Mouse (Mus musculus) hindbrain, embryonic 15.5 days (tissue): Measurements from ENCODE around the gene Grm7. TPM values are rescaled to one million over a fixed set of nuclear protein-coding genes. Genes with fewer than 3 reads are reported as not detected.

Experiments
- ATAC-seq: fragments of 200-750 bp; cut with Nextera tagmentation; 2 replicates; pipeline ENCODE4 v1.8.0; 2017; ENCODE audit warnings: low read depth, moderate number of reproducible peaks, moderate TSS enrichment; ENCODE audit not compliant: low FRiP score
- H3K27ac ChIP-seq: fragments of 300-500 bp; sonication (generic); replicated peaks from 2 replicates; pipeline ENCODE4 v1.5.1; 2015; ENCODE audit warnings: mild to moderate bottlenecking, inconsistent platforms
- H3K27me3 ChIP-seq: fragments of 300-500 bp; sonication (generic); 2 replicates; pipeline ENCODE4 v1.6.1; 2015; ENCODE audit warnings: control low read depth, inconsistent platforms
- H3K36me3 ChIP-seq: fragments of 300-500 bp; sonication (generic); 2 replicates; pipeline ENCODE4 v1.6.1; 2015; ENCODE audit warnings: control low read depth, inconsistent platforms
- H3K4me1 ChIP-seq: fragments of 300-500 bp; sonication (generic); replicated peaks from 2 replicates; pipeline ENCODE4 v1.6.1; 2015; ENCODE audit warnings: control low read depth, inconsistent platforms
- H3K4me2 ChIP-seq: fragments of 300-500 bp; sonication (generic); 2 replicates; pipeline ENCODE4 v1.6.1; 2015; ENCODE audit warnings: moderate library complexity, mild to moderate bottlenecking, inconsistent platforms
- H3K4me3 ChIP-seq: fragments of 300-500 bp; sonication (generic); 2 replicates; pipeline ENCODE4 v1.5.1; 2015; ENCODE audit warnings: mild to moderate bottlenecking, inconsistent platforms
- H3K9ac ChIP-seq: fragments of 300-500 bp; sonication (generic); 2 replicates; pipeline ENCODE4 v1.6.1; 2015; ENCODE audit warnings: inconsistent platforms
- H3K9me3 ChIP-seq: fragments of 300-500 bp; sonication (generic); 2 replicates; pipeline ENCODE4 v1.6.1; 2016; ENCODE audit warnings: control low read depth, inconsistent platforms
- WGBS: fragments of 180-500 bp; shearing (Covaris S2); methylation state at CpG from one replicate; pipeline ENCODE4 v1.1.7; 2015; 5-methylcytosine and 5-hydroxymethylcytosine counted together
- polyA plus RNA-seq: library from polyadenylated mRNA; unstranded; fragments of >200 nt; fragmentation: Nextera tagmentation; extraction: Ambion mirVana; gene quantifications from 2 replicates; pipeline ENCODE4 v1.2.1, GENCODE M21; 2015

Grm7 gene
- polyA plus RNA-seq, 1 experiment from 2014 or later = 40.2 TPM

DNA sequence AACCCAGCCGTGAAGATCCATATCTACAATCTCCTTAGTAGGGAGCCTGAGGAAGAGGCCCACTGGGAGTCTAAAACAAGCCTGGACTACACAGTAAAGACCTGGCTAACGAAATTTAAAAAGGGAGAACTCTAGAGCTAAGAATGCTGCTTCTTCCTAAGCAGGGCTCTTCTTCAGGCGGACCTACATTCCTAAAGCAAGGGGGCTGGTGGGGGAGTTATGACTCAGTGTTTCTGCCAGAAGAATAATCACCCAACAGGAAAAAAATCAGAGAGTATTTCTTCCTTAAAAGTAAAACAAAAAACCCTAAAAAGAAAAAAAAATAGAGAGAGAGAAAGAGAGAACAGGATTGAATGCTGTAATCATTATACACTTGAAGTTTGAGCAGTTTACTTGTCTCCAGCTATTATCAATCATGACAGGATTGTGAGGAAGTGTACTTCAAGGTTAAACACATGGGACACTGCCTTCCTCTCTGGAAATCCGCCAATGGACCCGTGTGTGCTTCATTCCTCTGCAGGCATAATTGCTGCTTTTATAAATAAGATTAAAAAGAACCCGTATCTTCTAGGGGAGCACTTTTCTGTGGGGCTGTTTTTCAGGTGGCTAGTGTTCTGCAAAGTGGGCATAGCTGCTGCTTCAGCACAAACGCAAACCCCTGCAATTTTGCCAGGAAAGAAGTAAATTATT, 98.7 kb downstream of the Grm7 start:
- Histone ChIP-seq H3K27me3 (no peaks in the 10 kb centered on the region), H3K4me1 (no peaks in the 10 kb centered on the region), H3K27ac (no peak overlapping the region), H3K4me2 (no peak overlapping the region), H3K9me3 (no peaks in the 10 kb centered on the region), H3K36me3 (no peaks in the 10 kb centered on the region), H3K9ac (no peak overlapping the region), H3K4me3 (no peak overlapping the region)
- ATAC-seq = no peak
- 64% methylated on average over 7 of the region's 7 CpGs for WGBS

DNA sequence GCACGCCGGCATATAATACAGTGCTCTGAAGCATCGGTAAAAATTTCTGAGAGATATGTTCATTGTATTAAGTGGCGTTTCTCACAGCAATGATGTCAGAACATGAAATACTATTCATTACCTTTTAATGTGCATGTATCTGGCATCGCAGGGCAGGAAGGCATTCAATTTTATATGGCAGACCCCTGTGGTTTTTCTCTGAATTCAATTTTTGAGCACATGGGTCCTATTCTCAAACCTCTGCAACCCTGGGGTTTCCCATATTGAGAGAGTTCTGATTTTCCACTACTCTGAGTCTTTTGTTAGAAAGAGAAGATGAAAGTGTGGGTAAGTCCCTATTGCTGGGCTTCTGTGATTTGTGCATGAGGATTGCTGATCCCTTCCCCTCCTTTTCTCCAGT, 110.5 kb downstream of the Grm7 start:
- ATAC-seq = no peak
- 69% methylated on average over 5 of the region's 5 CpGs for WGBS
- Histone ChIP-seq H3K4me1 (no peaks in the 10 kb centered on the region), H3K27ac (no peak overlapping the region), H3K36me3 (no peaks in the 10 kb centered on the region), H3K9ac (no peak overlapping the region), H3K27me3 (no peaks in the 10 kb centered on the region), H3K9me3 (no peaks in the 10 kb centered on the region), H3K4me3 (no peak overlapping the region), H3K4me2 (no peak overlapping the region)

DNA sequence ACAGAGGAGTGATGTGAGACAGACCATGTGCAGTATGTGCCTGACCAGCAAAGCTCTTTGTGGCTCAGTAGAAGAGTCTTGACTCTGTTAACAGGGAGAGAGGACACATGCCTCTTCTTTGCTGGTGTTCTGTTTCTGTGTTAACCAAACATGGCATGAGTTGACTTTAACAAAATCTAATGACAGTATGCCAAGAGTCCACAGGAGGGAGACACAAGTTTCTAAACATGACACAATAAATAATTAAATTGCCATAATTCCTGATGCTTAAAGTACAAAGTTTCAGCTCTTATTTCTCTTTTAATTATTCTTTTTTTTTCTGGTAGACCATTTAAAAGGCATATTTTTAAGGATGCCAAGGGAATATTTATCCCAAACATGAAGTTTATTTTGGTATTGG, 124.2 kb downstream of the Grm7 start:
- no peak for ATAC-seq
- no peaks in the 10 kb centered on the region for H3K36me3 ChIP-seq
- no peaks in the 10 kb centered on the region for H3K9me3 ChIP-seq
- H3K4me3 ChIP-seq = no peak overlapping the region
- H3K9ac ChIP-seq = no peak overlapping the region
- no peaks in the 10 kb centered on the region for H3K4me1 ChIP-seq
- H3K27me3 ChIP-seq = no peaks in the 10 kb centered on the region
- no peak overlapping the region for H3K4me2 ChIP-seq
- H3K27ac ChIP-seq = no peak overlapping the region

DNA sequence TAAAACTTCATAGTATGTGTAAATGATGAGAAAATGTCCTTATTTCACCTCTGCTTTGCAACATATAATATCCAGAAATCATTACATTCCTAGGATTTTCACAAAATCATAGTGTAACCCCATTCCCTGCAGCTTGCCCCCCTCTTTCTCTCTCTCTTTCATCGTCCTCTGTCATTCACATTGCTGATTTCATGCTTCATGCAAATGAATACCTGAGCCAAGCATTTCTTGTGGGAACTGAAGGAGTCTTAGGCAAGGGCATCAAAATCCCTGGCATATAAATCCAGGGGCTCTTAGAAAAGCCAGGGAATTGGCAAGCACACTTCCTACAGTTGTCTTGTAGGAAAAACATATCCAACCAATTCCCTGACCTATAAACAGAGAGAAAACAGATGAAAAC, 127.3 kb downstream of the Grm7 start:
- ATAC-seq = no peak
- Histone ChIP-seq H3K9me3 (no peaks in the 10 kb centered on the region), H3K27me3 (no peaks in the 10 kb centered on the region), H3K4me2 (no peak overlapping the region), H3K36me3 (no peaks in the 10 kb centered on the region), H3K4me3 (no peak overlapping the region), H3K9ac (no peak overlapping the region), H3K27ac (no peak overlapping the region), H3K4me1 (no peaks in the 10 kb centered on the region)
- WGBS = 8% methylated on average over 1 of the region's 1 CpGs

DNA sequence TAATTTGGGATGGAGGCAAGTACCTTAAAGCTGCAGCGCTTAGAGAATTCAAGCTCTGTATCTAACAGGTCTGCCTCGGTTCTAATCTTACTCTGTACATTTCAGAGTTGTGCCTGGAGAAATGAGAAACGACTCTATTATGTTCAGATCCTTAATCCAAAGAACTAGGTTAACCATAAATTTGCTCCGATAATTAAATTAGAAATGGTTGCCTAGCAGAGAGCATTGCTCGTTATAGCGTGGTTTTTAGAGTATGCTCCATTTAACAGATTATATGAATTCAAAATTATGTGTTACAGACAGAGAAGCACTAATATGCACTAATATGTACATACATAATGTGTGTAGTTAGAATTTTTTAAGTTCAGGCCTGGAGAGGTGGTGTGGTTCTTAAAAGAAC, 130.7 kb downstream of the Grm7 start:
- no peaks in the 10 kb centered on the region for H3K27me3 ChIP-seq
- ATAC-seq = no peak
- no peak overlapping the region for H3K4me3 ChIP-seq
- no peaks in the 10 kb centered on the region for H3K9me3 ChIP-seq
- H3K4me1 ChIP-seq = no peaks in the 10 kb centered on the region
- H3K27ac ChIP-seq = no peak overlapping the region
- H3K36me3 ChIP-seq = no peaks in the 10 kb centered on the region
- no peak overlapping the region for H3K9ac ChIP-seq
- H3K4me2 ChIP-seq = no peak overlapping the region
- WGBS = 59% methylated on average over 6 of the region's 6 CpGs

DNA sequence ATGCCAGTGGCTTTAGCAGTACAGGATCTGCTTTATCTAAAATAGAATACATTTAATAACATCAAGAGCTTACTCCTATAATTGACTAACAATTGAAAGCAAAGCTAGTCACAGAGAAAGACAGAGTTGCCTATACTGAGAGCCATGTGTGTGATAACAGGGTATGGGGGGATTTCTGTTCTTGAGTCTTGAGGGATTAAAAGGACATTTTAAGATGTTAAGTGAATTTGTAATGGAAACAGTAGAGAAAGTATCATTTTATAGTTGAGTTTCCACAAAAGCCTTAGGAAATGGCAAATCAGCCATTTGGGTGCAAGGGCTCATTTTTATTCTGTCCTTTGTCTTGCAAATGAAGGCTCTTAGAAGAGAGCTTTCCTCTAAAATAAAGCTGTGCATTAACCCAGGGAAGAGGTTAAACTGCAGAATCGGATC, 140.1 kb downstream of the Grm7 start:
- no peak for ATAC-seq
- H3K9me3 ChIP-seq = no peaks in the 10 kb centered on the region
- H3K27me3 ChIP-seq = no peaks in the 10 kb centered on the region
- H3K4me1 ChIP-seq = no peaks in the 10 kb centered on the region
- no peaks in the 10 kb centered on the region for H3K36me3 ChIP-seq
- H3K4me3 ChIP-seq = no peak overlapping the region
- H3K27ac ChIP-seq = no peak overlapping the region
- no peak overlapping the region for H3K4me2 ChIP-seq
- WGBS = 7% methylated on average over 1 of the region's 1 CpGs
- no peak overlapping the region for H3K9ac ChIP-seq

DNA sequence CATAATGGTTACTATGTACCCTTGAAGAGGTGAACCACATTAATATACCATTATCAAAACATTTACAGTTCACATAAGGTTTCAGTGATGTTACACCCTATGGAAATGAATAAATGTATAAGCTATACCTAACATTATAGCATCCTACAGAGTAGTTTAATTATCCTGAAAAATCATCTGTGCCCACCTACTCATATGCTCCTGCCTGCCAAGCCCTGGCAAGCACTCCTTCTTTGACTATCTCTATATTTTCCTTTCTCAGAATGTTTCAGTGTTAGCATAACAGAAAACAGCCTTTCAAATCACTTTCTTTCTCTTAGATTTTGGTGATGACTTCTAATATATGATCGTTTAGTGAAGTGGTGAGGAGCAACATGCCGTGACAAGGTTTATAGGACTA, 147.3 kb downstream of the Grm7 start:
- no peaks in the 10 kb centered on the region for H3K27me3 ChIP-seq
- no peak for ATAC-seq
- H3K36me3 ChIP-seq = no peaks in the 10 kb centered on the region
- H3K27ac ChIP-seq = no peak overlapping the region
- H3K9ac ChIP-seq = no peak overlapping the region
- H3K4me3 ChIP-seq = no peak overlapping the region
- H3K4me2 ChIP-seq = no peak overlapping the region
- no peaks in the 10 kb centered on the region for H3K4me1 ChIP-seq
- no peaks in the 10 kb centered on the region for H3K9me3 ChIP-seq
- WGBS = 90% methylated on average over 2 of the region's 2 CpGs

DNA sequence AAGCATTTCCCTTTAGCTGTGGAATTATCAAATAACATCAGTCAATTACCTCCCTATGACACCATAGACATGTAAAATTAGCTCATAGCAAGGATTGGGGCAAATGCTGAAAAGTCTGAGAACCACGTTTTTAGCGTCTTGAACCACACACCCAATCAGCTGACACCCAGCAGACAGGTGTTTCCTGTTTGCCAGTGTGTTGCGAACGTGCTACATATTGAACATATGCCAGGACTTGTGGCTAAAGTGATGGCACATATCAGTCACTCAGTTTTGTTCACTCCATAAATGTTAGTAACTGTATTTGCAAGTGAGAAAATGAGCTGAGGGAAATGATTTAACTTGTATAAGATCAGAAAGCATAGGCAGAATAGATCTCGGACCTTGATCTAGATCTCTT, 162.1 kb downstream of the Grm7 start:
- no peaks in the 10 kb centered on the region for H3K4me1 ChIP-seq
- H3K9me3 ChIP-seq = no peaks in the 10 kb centered on the region
- 81% methylated on average over 5 of the region's 5 CpGs for WGBS
- H3K9ac ChIP-seq = no peak overlapping the region
- no peak for ATAC-seq
- H3K27me3 ChIP-seq = no peaks in the 10 kb centered on the region
- no peak overlapping the region for H3K4me3 ChIP-seq
- H3K27ac ChIP-seq = no peak overlapping the region
- H3K36me3 ChIP-seq = no peaks in the 10 kb centered on the region
- H3K4me2 ChIP-seq = no peak overlapping the region

DNA sequence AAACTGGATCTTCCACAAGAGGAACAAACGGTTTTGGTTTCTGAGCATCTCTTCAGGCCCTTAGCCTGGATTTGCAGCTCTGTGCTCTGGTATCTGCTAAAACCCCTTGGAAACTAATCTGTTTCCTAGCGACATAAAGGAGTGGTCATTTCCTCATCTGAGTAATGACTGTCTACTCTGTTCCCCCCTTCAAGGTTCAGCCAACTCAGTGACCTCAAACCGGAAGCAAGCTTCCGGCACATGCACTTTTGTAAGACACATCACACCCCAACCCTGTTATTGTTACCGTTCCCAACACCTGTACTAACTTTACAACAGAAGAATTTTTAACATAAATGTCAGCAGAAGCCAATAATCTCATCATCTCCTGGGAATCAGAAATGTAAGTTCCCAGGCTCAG, 166.8 kb downstream of the Grm7 start:
- Histone ChIP-seq H3K27ac (no peak overlapping the region), H3K9ac (no peak overlapping the region), H3K4me1 (no peaks in the 10 kb centered on the region), H3K9me3 (no peaks in the 10 kb centered on the region), H3K4me2 (no peak overlapping the region), H3K4me3 (no peak overlapping the region), H3K27me3 (no peaks in the 10 kb centered on the region), H3K36me3 (no peaks in the 10 kb centered on the region)
- WGBS = 82% methylated on average over 5 of the region's 5 CpGs
- no peak for ATAC-seq

DNA sequence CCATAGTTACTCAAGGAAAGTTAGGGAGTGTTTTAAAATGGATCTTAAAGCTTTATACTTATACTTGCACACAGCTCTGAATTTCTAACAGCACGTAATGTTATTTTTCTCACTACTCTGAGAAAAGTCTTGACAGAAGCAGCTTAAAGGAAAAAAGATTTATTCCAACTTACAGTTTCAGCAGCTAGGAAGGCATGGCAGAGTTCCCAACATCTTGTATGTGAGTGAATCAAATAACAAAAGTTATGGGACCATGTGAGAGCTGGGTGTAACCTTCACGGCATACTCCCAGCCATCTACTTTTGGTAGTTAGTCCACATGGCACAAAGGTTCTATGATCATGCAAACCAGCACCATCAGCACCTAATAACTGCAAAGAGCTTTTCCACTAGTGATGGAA, 172.9 kb downstream of the Grm7 start:
- 81% methylated on average over 2 of the region's 2 CpGs for WGBS
- Histone ChIP-seq H3K9me3 (no peaks in the 10 kb centered on the region), H3K4me2 (no peak overlapping the region), H3K27ac (no peak overlapping the region), H3K27me3 (no peaks in the 10 kb centered on the region), H3K4me3 (no peak overlapping the region), H3K36me3 (no peaks in the 10 kb centered on the region), H3K9ac (no peak overlapping the region), H3K4me1 (no peaks in the 10 kb centered on the region)
- ATAC-seq = no peak

DNA sequence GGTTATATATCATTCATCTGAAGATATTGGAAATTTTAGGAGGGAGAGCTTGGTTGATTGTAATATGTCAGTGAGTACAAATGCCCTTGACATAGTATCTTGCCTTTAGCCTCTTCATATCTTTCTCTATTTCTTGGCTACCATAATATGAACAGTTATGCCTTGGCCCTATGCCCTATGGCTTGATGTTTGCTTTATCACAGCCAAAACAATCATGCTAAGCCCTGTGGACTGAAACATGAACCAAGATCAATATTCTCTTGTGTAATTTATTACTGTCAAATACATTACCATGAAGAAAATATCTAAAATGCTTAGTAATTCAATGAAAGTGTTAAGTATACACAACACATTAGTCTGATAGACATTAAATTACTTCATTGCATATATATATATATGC, 222.9 kb downstream of the Grm7 start:
- no peak overlapping the region for H3K4me3 ChIP-seq

DNA sequence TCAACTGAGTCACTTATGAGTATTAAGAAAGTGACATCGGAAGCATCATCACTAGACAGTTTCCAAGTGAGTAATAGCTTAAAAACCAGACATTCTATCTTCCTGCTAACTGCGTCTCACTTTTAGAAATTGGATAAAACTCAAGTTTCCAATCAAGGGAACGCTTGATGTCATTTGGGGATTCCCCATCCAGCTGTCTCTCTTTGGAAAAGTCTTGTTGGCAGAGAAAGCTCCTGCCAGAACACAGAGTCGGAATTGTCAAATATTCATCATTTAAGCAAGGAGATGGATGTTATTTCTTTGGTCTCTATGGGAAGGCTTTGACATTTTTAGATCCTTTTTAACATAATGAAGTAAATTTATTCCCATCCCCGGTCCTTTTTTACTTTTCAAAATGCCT, 336.6 kb downstream of the Grm7 start:
- Histone ChIP-seq H3K9ac (no peak overlapping the region), H3K4me1 (no peaks in the 10 kb centered on the region), H3K4me3 (no peak overlapping the region), H3K36me3 (no peaks in the 10 kb centered on the region), H3K4me2 (no peak overlapping the region), H3K27ac (no peak overlapping the region), H3K9me3 (no peaks in the 10 kb centered on the region), H3K27me3 (no peaks in the 10 kb centered on the region)
- 80% methylated on average over 5 of the region's 5 CpGs for WGBS
- ATAC-seq = no peak

More for the DNA sequence above, 222.9 kb downstream of the Grm7 start:
- no peaks in the 10 kb centered on the region for H3K36me3 ChIP-seq
- H3K9me3 ChIP-seq = no peaks in the 10 kb centered on the region
- H3K4me1 ChIP-seq = no peaks in the 10 kb centered on the region
- no peak for ATAC-seq
- no peak overlapping the region for H3K27ac ChIP-seq
- H3K27me3 ChIP-seq = no peaks in the 10 kb centered on the region
- no peak overlapping the region for H3K9ac ChIP-seq
- H3K4me2 ChIP-seq = no peak overlapping the region

DNA sequence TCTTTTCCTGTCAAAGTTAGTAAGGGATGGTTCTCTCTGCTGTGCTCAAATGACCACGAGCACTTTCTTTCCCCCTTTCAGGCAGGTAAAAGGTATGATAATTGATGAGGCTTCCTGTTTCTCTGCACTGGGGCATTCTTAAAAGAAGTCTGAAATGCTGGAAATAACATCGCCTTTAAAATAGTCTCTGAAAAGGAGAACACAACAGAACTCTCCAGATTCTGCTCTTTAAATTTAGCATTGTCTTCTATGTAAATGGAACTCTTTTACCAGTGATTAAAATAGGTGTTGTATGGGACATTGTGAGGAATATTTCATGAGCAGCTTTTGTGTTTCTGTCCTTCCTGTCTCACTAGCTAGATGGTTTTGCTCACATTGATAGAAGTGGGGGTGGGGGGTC, 393.7 kb downstream of the Grm7 start:
- no peaks in the 10 kb centered on the region for H3K27me3 ChIP-seq
- ATAC-seq = no peak
- no peak overlapping the region for H3K9ac ChIP-seq
- whole genome bisulfite sequencing = 67% methylated on average over 2 of the region's 2 CpGs
- H3K27ac ChIP-seq = no peak overlapping the region
- no peaks in the 10 kb centered on the region for H3K9me3 ChIP-seq
- H3K4me2 ChIP-seq = no peak overlapping the region
- H3K4me1 ChIP-seq = no peaks in the 10 kb centered on the region
- H3K36me3 ChIP-seq = no peaks in the 10 kb centered on the region
- H3K4me3 ChIP-seq = no peak overlapping the region
